ENCODE assay signal across 9 mouse cellular contexts in genomic region chr13:58090643-58091042, GRCm38 (mm10). TPM values are rescaled to one million over a fixed set of nuclear protein-coding genes. Genes with fewer than 3 reads are reported as not detected.
A peak's percentile ranks its signal among the peaks of the same experiment; 100 is the strongest.
DNase-seq lines count a peak whose midpoint lies in the region; ATAC-seq lines count a peak whose summit lies in the region.
"Had no signal": no experiment of that assay in that cellular context is flagged by ENCODE, and none has a peak within 500 bp of the region (broad histone marks: within the 10 kb centered on the region; RNA-seq: fewer than 3 reads in every experiment).

No protein-coding gene starts in this region.

- no peak overlapping the region for H3K9ac ChIP-seq in embryonic facial prominence, embryonic 11.5 days (replicated peaks; ENCODE audit: low read length)
- no peak overlapping the region for H3K9ac ChIP-seq in forebrain, embryonic 13.5 days

- H3K4me2 ChIP-seq in embryonic facial prominence, embryonic 11.5 days (ENCODE audit: low read depth, low read length) = no peak overlapping the region
- H3K4me2 ChIP-seq in forebrain, embryonic 13.5 days = peak overlapping the region; percentile 39

- H3K4me1 ChIP-seq in embryonic facial prominence, embryonic 11.5 days (ENCODE audit: control insufficient read depth, insufficient read depth, low read length) = no peaks in the 10 kb centered on the region
- peaks cover 9% of the 10 kb centered on the region for H3K4me1 ChIP-seq in embryonic facial prominence, embryonic 10.5 days
- H3K4me1 ChIP-seq in forebrain, embryonic 13.5 days = peaks cover 14% of the 10 kb centered on the region

- no peak overlapping the region for H3K27ac ChIP-seq in embryonic facial prominence, embryonic 11.5 days (replicated peaks; ENCODE audit: low read depth, low read length)
- H3K27ac ChIP-seq in embryonic facial prominence, embryonic 10.5 days (replicated peaks) = no peak overlapping the region
- H3K27ac ChIP-seq in forebrain, embryonic 13.5 days = peak overlapping the region; percentile 65

- H3K9me3 ChIP-seq in embryonic facial prominence, embryonic 11.5 days (replicated peaks; ENCODE audit: control insufficient read depth, low read length) = no peaks in the 10 kb centered on the region
- no peaks in the 10 kb centered on the region for H3K9me3 ChIP-seq in embryonic facial prominence, embryonic 10.5 days
- no peaks in the 10 kb centered on the region for H3K9me3 ChIP-seq in forebrain, embryonic 13.5 days (replicated peaks)

- H3K36me3 ChIP-seq in embryonic facial prominence, embryonic 11.5 days (replicated peaks; ENCODE audit: control insufficient read depth, insufficient read depth, low read depth, low read length) = no peaks in the 10 kb centered on the region
- no peaks in the 10 kb centered on the region for H3K36me3 ChIP-seq in embryonic facial prominence, embryonic 10.5 days (replicated peaks)
- no peaks in the 10 kb centered on the region for H3K36me3 ChIP-seq in forebrain, embryonic 13.5 days (ENCODE audit: poor library complexity, severe bottlenecking)

- ATAC-seq in embryonic facial prominence, embryonic 11.5 days (replicated peaks; ENCODE audit: insufficient number of reproducible peaks, low FRiP score, low TSS enrichment, low read depth) = no peak
- peak; percentile 88 for ATAC-seq in forebrain, embryonic 13.5 days
- ATAC-seq in erythroblast, adult 5-6 weeks (replicated peaks; ENCODE audit: low FRiP score, poor library complexity, severe bottlenecking) = no peak

- no peaks in the 10 kb centered on the region for H3K27me3 ChIP-seq in embryonic facial prominence, embryonic 11.5 days (ENCODE audit: control insufficient read depth, insufficient read depth, low read length)
- H3K27me3 ChIP-seq in embryonic facial prominence, embryonic 10.5 days (replicated peaks; ENCODE audit: low read depth, poor library complexity, severe bottlenecking) = no peaks in the 10 kb centered on the region
- H3K27me3 ChIP-seq in forebrain, embryonic 13.5 days = no peaks in the 10 kb centered on the region

- WGBS in embryonic facial prominence, embryonic 11.5 days = 39% methylated on average over 8 of the region's 8 CpGs
- WGBS in embryonic facial prominence, embryonic 10.5 days = 45% methylated on average over 8 of the region's 8 CpGs
- 9% methylated on average over 8 of the region's 8 CpGs for WGBS in forebrain, embryonic 13.5 days

- DNase-seq in embryonic facial prominence, embryonic 11.5 days (ENCODE audit: low spot score) = peak; percentile 35
- no peak for DNase-seq in embryonic facial prominence, embryonic 10.5 days (ENCODE audit: low spot score)
- peak; percentile 74 for DNase-seq in left cerebral cortex, adult 11 months (ENCODE audit: low spot score)
- DNase-seq in retina, embryonic 14.5 days (ENCODE audit: low spot score) = peak; percentile 7
- DNase-seq in c-Kit-positive CD71-positive TER-119-positive erythroid progenitor cells, embryonic 14.5 days (ENCODE audit: low spot score) = no peak
- no peak for DNase-seq in gastrocnemius, postnatal 36 days

- intact Hi-C loops in gastrocnemius, postnatal 36 days (cut with DNase I) = no loop called here

- H3K4me3 ChIP-seq in embryonic facial prominence, embryonic 11.5 days (ENCODE audit: low read depth, low read length) = no peak overlapping the region
- H3K4me3 ChIP-seq in embryonic facial prominence, embryonic 10.5 days = no peak overlapping the region
- H3K4me3 ChIP-seq in forebrain, embryonic 13.5 days = no peak overlapping the region
- H3K4me3 ChIP-seq: megakaryocyte, embryonic 14.5 days had no signal

RNA-seq across cellular contexts. Expression of gene Klhl3, which starts 22.7 kb away (rescaled TPM):
- 1.8 and 2.1 TPM in 2 replicates for polyA plus RNA-seq in embryonic facial prominence, embryonic 11.5 days (2014; fragmentation: Nextera tagmentation; extraction: Ambion mirVana)
- 1.7 and 1.8 TPM in 2 replicates for polyA plus RNA-seq in embryonic facial prominence, embryonic 10.5 days (2016; fragmentation: Nextera tagmentation; extraction: Ambion mirVana)
- polyA plus RNA-seq in forebrain, embryonic 13.5 days (2015; fragmentation: Nextera tagmentation; extraction: Ambion mirVana) = 5.6 and 6.7 TPM in 2 replicates
- total RNA-seq in erythroblast, adult 5-6 weeks (2015; ENCODE audit: low replicate concordance) = 0.21 TPM in 1 of 2 replicates, not detected in the other
- 0.14 TPM in 1 of 2 replicates, not detected in the other for total RNA-seq in erythroblast, adult 5-6 weeks (2017; ENCODE audit: low replicate concordance)
- total RNA-seq in gastrocnemius, postnatal 36 days (2021) = under 1 TPM; 0.49 to 0.54 TPM

RNA-seq across cellular contexts. Expression of gene Hnrnpa0, which starts 37.7 kb away (rescaled TPM):
- polyA plus RNA-seq in embryonic facial prominence, embryonic 11.5 days (2014; fragmentation: Nextera tagmentation; extraction: Ambion mirVana) = 49.7 and 61.2 TPM in 2 replicates
- 44.5 and 52.5 TPM in 2 replicates for polyA plus RNA-seq in embryonic facial prominence, embryonic 10.5 days (2016; fragmentation: Nextera tagmentation; extraction: Ambion mirVana)
- 73.6 and 81.0 TPM in 2 replicates for polyA plus RNA-seq in forebrain, embryonic 13.5 days (2015; fragmentation: Nextera tagmentation; extraction: Ambion mirVana)
- total RNA-seq in erythroblast, adult 5-6 weeks (2015; ENCODE audit: low replicate concordance) = 29.6 and 35.1 TPM in 2 replicates
- 12.9 and 24.4 TPM in 2 replicates for total RNA-seq in erythroblast, adult 5-6 weeks (2017; ENCODE audit: low replicate concordance)
- 10 to 100 TPM; 30.3 to 36.8 TPM for total RNA-seq in gastrocnemius, postnatal 36 days (2021)

Comparison
In these comparisons a context has a peak if more than half of its experiments do, and no peak if none do; other contexts are left out.
1. DNase-seq: peak in embryonic facial prominence, embryonic 11.5 days (single experiment), left cerebral cortex, adult 11 months (single experiment) and retina, embryonic 14.5 days (single experiment); none in embryonic facial prominence, embryonic 10.5 days (single experiment), c-Kit-positive CD71-positive TER-119-positive erythroid progenitor cells, embryonic 14.5 days (single experiment) and gastrocnemius, postnatal 36 days (0 of 2).